Mouse (Mus musculus) neural tube, embryonic 15.5 days (tissue): ENCODE measurements around the gene Pom121. TPM values are rescaled to one million over a fixed set of nuclear protein-coding genes. Genes with fewer than 3 reads are reported as not detected.

ENCODE experiments used
- ATAC-seq: fragments of 200-750 bp; cut with Nextera tagmentation; 2 replicates; pipeline ENCODE4 v1.8.0; 2017; ENCODE audit warnings: mild to moderate bottlenecking, moderate TSS enrichment, moderate library complexity; ENCODE audit not compliant: low FRiP score
- H3K27ac ChIP-seq: fragments of 300-500 bp; sonication (generic); replicated peaks from 2 replicates; pipeline ENCODE4 v1.5.1; 2015; ENCODE audit warnings: mild to moderate bottlenecking, inconsistent platforms
- H3K27me3 ChIP-seq: fragments of 300-500 bp; sonication (generic); replicated peaks from 2 replicates; pipeline ENCODE4 v1.6.1; 2015; ENCODE audit warnings: inconsistent platforms
- H3K36me3 ChIP-seq: fragments of 300-500 bp; sonication (generic); 2 replicates; pipeline ENCODE4 v1.6.1; 2015; ENCODE audit warnings: inconsistent platforms
- H3K4me1 ChIP-seq: fragments of 300-500 bp; sonication (generic); 2 replicates; pipeline ENCODE4 v1.6.1; 2015; ENCODE audit warnings: inconsistent platforms
- H3K4me2 ChIP-seq: fragments of 300-500 bp; sonication (generic); 2 replicates; pipeline ENCODE4 v1.6.1; 2015; ENCODE audit warnings: inconsistent platforms, mild to moderate bottlenecking, moderate library complexity
- H3K4me3 ChIP-seq: fragments of 300-500 bp; sonication (generic); replicated peaks from 2 replicates; pipeline ENCODE4 v1.5.1; 2015; ENCODE audit warnings: mild to moderate bottlenecking, inconsistent platforms
- H3K9ac ChIP-seq: fragments of 300-500 bp; sonication (generic); replicated peaks from 2 replicates; pipeline ENCODE4 v1.6.1; 2015; ENCODE audit warnings: mild to moderate bottlenecking, inconsistent platforms
- H3K9me3 ChIP-seq: fragments of 300-500 bp; sonication (generic); replicated peaks from 2 replicates; pipeline ENCODE4 v1.6.1; 2016; ENCODE audit warnings: inconsistent platforms
- WGBS: fragments of 180-500 bp; shearing (Covaris S2); methylation state at CpG from one replicate; pipeline ENCODE4 v1.1.7; 2015; ENCODE audit warnings: mixed read lengths; 5-methylcytosine and 5-hydroxymethylcytosine counted together
- polyA plus RNA-seq: library from polyadenylated mRNA; unstranded; fragments of >200 nt; fragmentation: Nextera tagmentation; extraction: Ambion mirVana; gene quantifications from 2 replicates; pipeline ENCODE4 v1.2.1, GENCODE M21; 2015

Gene Pom121
- polyA plus RNA-seq, 1 experiment from 2014 or later: 7.7 TPM

DNA sequence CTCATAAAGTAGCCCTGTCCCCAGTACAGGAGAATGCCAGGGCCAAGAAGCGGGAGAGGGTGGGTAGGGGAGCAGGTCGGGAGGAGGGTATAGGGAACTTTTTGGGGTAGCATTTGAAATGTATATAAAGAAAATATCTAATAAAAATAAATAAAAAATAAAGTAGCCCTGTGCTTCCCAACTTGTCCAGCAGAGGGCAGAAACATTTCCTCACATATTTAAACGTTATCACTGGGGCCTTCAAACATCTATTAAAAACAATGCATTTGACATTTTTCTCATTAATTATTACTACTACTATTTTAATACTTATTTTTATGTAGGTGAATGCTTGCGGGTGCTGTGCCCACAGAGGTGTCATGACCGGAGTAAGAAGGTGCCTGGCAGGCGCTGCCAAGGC lies 26.5 kb downstream of the Pom121 start:
- H3K4me3 ChIP-seq: no peak overlapping the region
- H3K9ac ChIP-seq: no peak overlapping the region
- H3K4me1 ChIP-seq: peaks cover 22% of the 10 kb centered on the region
- peaks cover 11% of the 10 kb centered on the region for H3K36me3 ChIP-seq
- ATAC-seq: no peak
- no peaks in the 10 kb centered on the region for H3K27me3 ChIP-seq
- no peak overlapping the region for H3K4me2 ChIP-seq
- no peak overlapping the region for H3K27ac ChIP-seq
- H3K9me3 ChIP-seq: no peaks in the 10 kb centered on the region
- 62% methylated on average over 6 of the region's 6 CpGs for WGBS

GRCm38 (mm10) chr5:135363540-135363939 lies 30.8 kb downstream of the Pom121 start:
- Histone ChIP-seq H3K9me3 (no peaks in the 10 kb centered on the region), H3K27me3 (no peaks in the 10 kb centered on the region), H3K36me3 (no peaks in the 10 kb centered on the region), H3K27ac (no peak overlapping the region), H3K4me2 (no peak overlapping the region), H3K4me1 (0 out of 2 replicates have a peak, but pooled peaks cover 3% of the 10 kb centered on the region), H3K4me3 (no peak overlapping the region), H3K9ac (no peak overlapping the region)
- ATAC-seq: no peak
- 34% methylated on average over 12 of the region's 12 CpGs for WGBS

GRCm38 (mm10) chr5:135362572-135362971 lies 31.8 kb downstream of the Pom121 start:
- 0 out of 2 replicates have a peak, but pooled peaks cover 3% of the 10 kb centered on the region for H3K4me1 ChIP-seq
- peaks cover 2% of the 10 kb centered on the region for H3K9me3 ChIP-seq
- no peak overlapping the region for H3K4me2 ChIP-seq
- H3K27ac ChIP-seq: no peak overlapping the region
- no peaks in the 10 kb centered on the region for H3K27me3 ChIP-seq
- no peak for ATAC-seq
- 92% methylated on average over 3 of the region's 3 CpGs for WGBS
- H3K36me3 ChIP-seq: no peaks in the 10 kb centered on the region
- H3K4me3 ChIP-seq: no peak overlapping the region
- no peak overlapping the region for H3K9ac ChIP-seq

- H3K36me3 ChIP-seq: no peaks in the 10 kb centered on the region
- H3K4me3 ChIP-seq: no peak overlapping the region
- no peak for ATAC-seq
- H3K9ac ChIP-seq: no peak overlapping the region
- 0 out of 2 replicates have a peak, but pooled peaks cover 3% of the 10 kb centered on the region for H3K4me1 ChIP-seq
- H3K9me3 ChIP-seq: peaks cover 4% of the 10 kb centered on the region
- H3K27ac ChIP-seq: no peak overlapping the region
- WGBS: 96% methylated on average over 2 of the region's 2 CpGs
- H3K27me3 ChIP-seq: 0 out of 2 replicates have a peak, but pooled peaks cover 5% of the 10 kb centered on the region
- no peak overlapping the region for H3K4me2 ChIP-seq
Observed at GRCm38 (mm10) chr5:135359772-135360171, 34.6 kb downstream of the Pom121 start.

- no peak overlapping the region for H3K9ac ChIP-seq
- H3K4me2 ChIP-seq: no peak overlapping the region
- WGBS: 95% methylated on average over 2 of the region's 2 CpGs
- peaks cover 4% of the 10 kb centered on the region for H3K9me3 ChIP-seq
- ATAC-seq: no peak
- no peak overlapping the region for H3K27ac ChIP-seq
- no peaks in the 10 kb centered on the region for H3K4me1 ChIP-seq
- no peaks in the 10 kb centered on the region for H3K36me3 ChIP-seq
- peaks cover 16% of the 10 kb centered on the region for H3K27me3 ChIP-seq
- no peak overlapping the region for H3K4me3 ChIP-seq
Observed at GRCm38 (mm10) chr5:135357556-135357955, 36.8 kb downstream of the Pom121 start.

DNA sequence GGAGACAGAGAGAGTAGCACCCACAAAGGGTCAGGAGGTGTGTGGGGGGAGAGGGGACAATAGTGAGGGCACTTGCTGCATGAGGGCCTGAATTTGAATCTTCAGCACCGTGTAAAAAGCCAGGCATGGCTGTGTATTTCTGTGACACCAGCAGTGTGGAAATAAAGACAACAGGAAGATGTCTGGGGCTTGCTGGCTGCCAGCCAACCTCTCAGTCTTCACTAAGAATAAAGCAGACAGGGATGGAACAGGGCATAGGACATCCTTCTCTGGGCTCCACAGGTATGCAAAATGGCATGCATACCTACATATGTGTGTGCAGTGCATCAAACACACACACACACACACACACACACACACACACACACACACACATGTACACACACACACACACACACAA lies 38.3 kb downstream of the Pom121 start:
- H3K27ac ChIP-seq: no peak overlapping the region
- no peak for ATAC-seq
- peaks cover 18% of the 10 kb centered on the region for H3K27me3 ChIP-seq
- H3K9me3 ChIP-seq: peaks cover 4% of the 10 kb centered on the region
- H3K4me1 ChIP-seq: no peaks in the 10 kb centered on the region
- H3K4me3 ChIP-seq: no peak overlapping the region
- H3K36me3 ChIP-seq: no peaks in the 10 kb centered on the region
- 55% methylated on average over 1 of the region's 1 CpGs for WGBS
- no peak overlapping the region for H3K9ac ChIP-seq
- no peak overlapping the region for H3K4me2 ChIP-seq

DNA sequence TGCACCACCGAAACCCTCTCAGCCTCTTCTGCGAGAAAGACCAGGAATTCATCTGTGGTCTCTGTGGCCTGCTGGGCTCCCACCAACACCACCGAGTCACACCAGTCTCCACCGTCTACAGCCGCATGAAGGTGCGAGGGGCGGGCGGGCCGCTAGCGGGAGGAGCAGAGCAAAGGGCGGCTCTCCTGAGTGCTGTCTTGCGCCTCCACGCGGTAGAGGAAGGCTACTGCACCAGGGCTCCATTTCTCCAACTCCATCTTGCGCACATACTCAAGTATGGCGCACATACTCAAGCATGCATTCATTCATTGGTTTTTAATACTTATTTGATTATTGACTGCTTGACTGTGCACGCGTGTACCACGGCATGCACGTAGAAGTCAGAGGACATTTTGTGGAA lies 40.8 kb downstream of the Pom121 start:
- no peak overlapping the region for H3K4me3 ChIP-seq
- no peak overlapping the region for H3K9ac ChIP-seq
- ATAC-seq: no peak
- H3K36me3 ChIP-seq: no peaks in the 10 kb centered on the region
- H3K9me3 ChIP-seq: peaks cover 4% of the 10 kb centered on the region
- no peak overlapping the region for H3K27ac ChIP-seq
- H3K4me1 ChIP-seq: no peaks in the 10 kb centered on the region
- no peak overlapping the region for H3K4me2 ChIP-seq
- peaks cover 18% of the 10 kb centered on the region for H3K27me3 ChIP-seq
- 18% methylated on average over 20 of the region's 20 CpGs for WGBS

DNA sequence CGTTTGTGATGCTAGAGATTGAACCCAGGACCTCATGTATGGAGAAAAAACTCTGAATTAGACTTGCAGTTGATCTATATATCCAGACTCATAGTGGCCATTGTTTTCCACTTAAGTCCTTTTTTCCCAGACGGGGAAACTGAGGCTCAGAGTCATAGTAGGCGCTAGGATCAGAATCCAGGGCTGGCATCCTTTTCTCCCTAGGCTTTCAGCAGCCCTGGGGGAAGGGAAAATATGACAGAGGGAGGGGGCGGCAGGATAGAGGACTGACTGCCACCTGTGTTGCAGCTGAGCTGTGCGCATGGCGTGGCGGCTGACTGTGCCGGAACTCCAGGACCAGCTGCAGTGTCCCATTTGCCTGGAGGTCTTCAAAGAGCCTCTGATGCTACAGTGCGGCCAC lies 41.4 kb downstream of the Pom121 start, which contains the start of gene Trim50:
Gene Trim50 (plus strand): TSS at position 301 of the 400 bp plus-strand sequence.
- no peaks in the 10 kb centered on the region for H3K4me1 ChIP-seq
- H3K4me3 ChIP-seq: no peak within 1 kb of the TSS
- H3K9ac ChIP-seq: no peak within 1 kb of the TSS
- H3K27me3 ChIP-seq: peaks cover 18% of the 10 kb centered on the region
- H3K36me3 ChIP-seq: no peaks in the 10 kb centered on the region
- H3K27ac ChIP-seq: no peak within 1 kb of the TSS
- H3K9me3 ChIP-seq: peaks cover 4% of the 10 kb centered on the region
- no peak for ATAC-seq
- H3K4me2 ChIP-seq: no peak within 1 kb of the TSS
- 58% methylated on average over 9 of the region's 9 CpGs for WGBS

DNA sequence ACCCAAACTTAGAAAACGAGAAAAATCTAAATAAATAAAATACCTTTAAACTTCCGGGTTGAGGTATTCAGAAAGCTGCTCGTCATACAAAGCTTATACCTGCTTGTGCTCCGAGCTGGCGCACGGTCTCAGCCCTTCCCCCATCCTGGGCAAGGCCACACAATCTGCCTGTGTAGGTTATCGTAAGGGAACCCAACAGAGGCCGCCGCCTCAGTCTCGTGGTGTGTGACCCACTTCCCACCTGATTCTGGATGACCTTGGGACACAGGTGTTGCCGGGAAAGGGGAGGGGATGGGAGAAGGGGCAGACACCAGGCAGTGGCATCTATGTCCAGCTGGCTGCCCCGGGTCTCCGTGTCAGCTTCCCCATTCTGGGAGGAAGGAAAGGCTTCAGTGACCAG lies 42.7 kb downstream of the Pom121 start:
- H3K27ac ChIP-seq: no peak overlapping the region
- WGBS: 90% methylated on average over 13 of the region's 13 CpGs
- no peak for ATAC-seq
- no peak overlapping the region for H3K4me3 ChIP-seq
- no peaks in the 10 kb centered on the region for H3K4me1 ChIP-seq
- no peak overlapping the region for H3K4me2 ChIP-seq
- no peaks in the 10 kb centered on the region for H3K9me3 ChIP-seq
- no peaks in the 10 kb centered on the region for H3K36me3 ChIP-seq
- H3K27me3 ChIP-seq: peaks cover 18% of the 10 kb centered on the region
- H3K9ac ChIP-seq: no peak overlapping the region

DNA sequence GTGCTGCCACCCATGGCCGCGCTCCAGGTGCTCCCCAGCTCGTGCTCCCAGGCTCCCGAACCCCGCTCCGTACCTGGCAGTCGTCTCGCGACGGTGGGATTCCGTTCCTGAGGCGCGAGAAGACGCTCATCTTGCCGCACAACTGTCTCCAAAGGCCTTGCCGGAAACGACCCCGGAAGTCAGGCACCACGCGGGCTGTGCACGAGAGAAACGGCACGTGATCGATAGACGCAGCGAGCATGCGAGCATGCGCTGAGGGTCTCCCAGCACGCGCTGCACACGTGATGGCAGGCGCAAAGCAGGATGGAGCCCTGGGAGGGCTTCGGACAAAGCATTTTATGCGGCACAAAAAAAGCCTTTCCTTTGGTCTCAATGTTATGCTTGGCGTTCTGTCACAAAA lies 44.5 kb downstream of the Pom121 start, which contains the start of gene Fkbp6:
Gene Fkbp6 (minus strand): TSS at position 183 of the 400 bp plus-strand sequence.
- H3K27me3 ChIP-seq: peaks cover 14% of the 10 kb centered on the region
- H3K36me3 ChIP-seq: no peaks in the 10 kb centered on the region
- no peak within 1 kb of the TSS for H3K4me3 ChIP-seq
- H3K4me2 ChIP-seq: no peak within 1 kb of the TSS
- no peak within 1 kb of the TSS for H3K27ac ChIP-seq
- H3K9ac ChIP-seq: no peak within 1 kb of the TSS
- WGBS: 90% methylated on average over 35 of the region's 35 CpGs
- H3K4me1 ChIP-seq: no peaks in the 10 kb centered on the region
- no peaks in the 10 kb centered on the region for H3K9me3 ChIP-seq
- no peak for ATAC-seq

GRCm38 (mm10) chr5:135347511-135348011 lies 46.8 kb downstream of the Pom121 start:
- WGBS: 78% methylated on average over 4 of the region's 4 CpGs
- ATAC-seq: no peak
- Histone ChIP-seq H3K4me1 (no peaks in the 10 kb centered on the region), H3K27me3 (0 out of 2 replicates have a peak, but pooled peaks cover 3% of the 10 kb centered on the region), H3K4me2 (no peak overlapping the region), H3K36me3 (no peaks in the 10 kb centered on the region), H3K9ac (no peak overlapping the region), H3K9me3 (no peaks in the 10 kb centered on the region), H3K4me3 (no peak overlapping the region), H3K27ac (no peak overlapping the region)

DNA sequence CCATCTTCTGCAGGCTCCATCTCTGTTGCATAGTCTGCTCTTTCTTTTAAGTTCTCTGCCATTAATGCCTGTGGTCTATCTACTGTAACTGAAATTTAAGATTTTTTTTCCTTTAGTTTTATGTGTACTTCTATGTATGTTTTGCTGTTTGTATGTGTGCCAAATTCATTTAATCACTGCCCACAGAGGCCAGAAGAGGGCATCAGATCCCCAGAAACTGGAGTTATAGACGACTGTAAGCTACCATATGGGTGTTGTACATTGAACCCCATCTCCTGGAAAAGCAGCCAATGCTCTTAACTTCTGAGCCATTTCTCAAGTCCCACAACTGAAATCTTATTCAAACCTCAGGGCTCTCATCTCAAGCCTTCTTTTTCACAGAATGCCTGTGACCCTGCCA lies 47.9 kb downstream of the Pom121 start:
- no peaks in the 10 kb centered on the region for H3K36me3 ChIP-seq
- H3K9ac ChIP-seq: no peak overlapping the region
- H3K4me2 ChIP-seq: no peak overlapping the region
- no peaks in the 10 kb centered on the region for H3K4me1 ChIP-seq
- H3K9me3 ChIP-seq: no peaks in the 10 kb centered on the region
- no peak overlapping the region for H3K27ac ChIP-seq
- WGBS: 25% methylated on average over 1 of the region's 1 CpGs
- ATAC-seq: no peak
- H3K4me3 ChIP-seq: no peak overlapping the region
- no peaks in the 10 kb centered on the region for H3K27me3 ChIP-seq
